Mouse (Mus musculus): Measurements from ENCODE around the gene Cacna1i.
A peak's percentile ranks its signal among the peaks of the same experiment; 100 is the strongest.

The Cacna1i gene

DNA sequence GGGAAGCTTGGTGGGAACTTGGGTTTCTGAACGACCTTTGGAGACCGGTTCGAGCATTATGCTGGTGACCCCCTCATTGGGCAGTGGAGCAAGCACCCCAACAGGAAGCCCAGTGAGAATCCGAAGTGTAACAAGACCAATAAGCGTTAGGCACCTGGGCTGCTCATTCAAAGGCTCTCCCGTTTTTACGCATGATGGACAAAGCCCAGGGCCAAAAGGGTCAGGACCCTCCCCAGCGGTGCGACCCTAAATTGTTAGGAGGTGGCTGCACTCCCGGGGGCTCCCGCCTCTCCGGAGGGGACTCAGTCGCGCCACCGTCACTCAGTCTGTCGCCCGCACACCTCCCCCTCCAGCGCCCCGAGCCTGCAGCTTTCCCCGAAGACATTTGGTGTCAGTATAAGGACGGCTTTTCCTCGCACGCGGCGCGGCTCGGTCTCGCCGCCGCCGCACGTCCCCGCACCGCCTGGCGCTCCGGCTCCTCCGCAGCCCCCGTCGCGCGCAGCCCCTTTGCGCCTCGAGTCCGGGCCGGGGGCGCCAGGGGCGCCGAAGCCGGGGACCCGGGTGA, at the start of gene Cacna1i:
Cacna1i (plus strand) TSS at position 388 of the 565 bp plus-strand sequence.
- no peak for DNase-seq

DNA sequence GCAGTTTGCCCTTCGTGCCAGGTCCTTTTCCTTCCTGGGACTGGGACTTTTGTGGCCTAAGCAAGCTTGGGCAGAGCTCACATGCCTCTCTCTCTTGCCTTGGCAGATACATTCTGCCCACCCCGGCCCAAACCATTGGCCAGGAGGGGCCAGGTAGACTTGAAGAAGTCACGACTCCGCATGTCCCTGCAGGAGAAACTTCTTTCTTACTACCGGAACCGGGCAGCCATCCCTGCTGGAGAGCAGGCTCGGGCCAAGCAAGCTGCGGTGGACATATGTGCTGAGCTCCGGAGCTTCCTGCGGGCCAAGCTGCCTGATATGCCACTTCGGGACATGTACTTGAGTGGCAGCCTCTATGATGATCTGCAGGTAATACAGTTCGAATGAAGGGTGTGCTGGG, 38.9 kb upstream of the Cacna1i start:
- no peak for DNase-seq

DNA sequence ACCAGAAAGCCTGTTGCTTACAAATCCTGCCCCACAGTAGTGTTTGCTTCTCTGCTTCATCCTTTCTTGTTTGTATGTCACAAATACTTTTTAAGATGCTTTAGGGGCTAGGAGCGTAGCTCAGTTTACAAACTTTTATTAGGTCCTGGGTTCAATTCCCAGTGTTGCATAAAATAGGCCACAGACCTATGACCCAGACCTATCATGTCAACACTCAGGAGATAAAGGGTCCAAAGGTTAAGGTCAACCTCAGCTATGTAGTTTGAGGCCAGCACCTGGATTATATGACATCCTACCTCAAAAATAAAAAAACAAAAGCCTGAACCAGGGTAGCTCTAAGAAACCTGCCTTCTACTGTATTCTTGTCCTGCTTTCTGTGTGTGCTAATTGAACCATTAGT, 38.4 kb upstream of the Cacna1i start:
- DNase-seq = no peak

DNA sequence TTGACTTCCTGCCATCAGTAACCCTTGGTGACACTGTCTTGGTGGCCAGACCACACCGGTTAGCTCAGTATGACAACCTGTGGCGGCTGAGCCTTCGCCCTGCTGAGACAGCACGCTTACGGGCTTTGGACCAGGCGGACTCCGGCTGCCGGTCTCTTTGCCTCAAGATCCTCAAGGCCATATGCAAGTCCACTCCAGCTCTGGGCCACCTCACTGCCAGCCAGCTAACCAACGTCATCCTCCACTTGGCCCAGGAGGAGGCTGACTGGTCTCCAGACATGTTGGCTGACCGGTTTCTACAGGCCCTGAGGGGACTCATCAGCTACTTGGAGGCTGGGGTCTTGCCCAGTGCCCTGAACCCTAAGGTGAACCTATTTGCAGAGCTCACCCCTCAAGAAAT, 37.4 kb upstream of the Cacna1i start:
- no peak for DNase-seq

DNA sequence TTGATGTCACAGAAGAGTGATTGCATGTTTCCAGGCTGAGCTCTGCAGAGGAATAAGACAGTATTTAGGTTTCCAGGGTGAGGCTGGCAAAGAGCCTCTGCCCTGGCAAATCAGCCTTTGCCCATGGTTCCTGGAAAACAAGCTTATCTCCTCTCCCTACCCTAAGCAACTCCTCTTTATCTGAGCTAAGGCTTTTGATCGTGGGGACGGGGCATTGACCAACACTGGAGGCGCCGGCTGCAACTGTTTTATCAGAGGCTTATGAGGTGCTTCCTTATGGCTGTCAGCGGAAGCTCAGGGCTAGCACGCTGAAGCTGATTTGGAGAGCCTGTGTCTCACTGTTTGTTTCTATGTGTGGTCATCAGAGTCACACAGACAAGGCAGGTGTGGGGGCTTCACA, 36.5 kb upstream of the Cacna1i start:
- DNase-seq = no peak

DNA sequence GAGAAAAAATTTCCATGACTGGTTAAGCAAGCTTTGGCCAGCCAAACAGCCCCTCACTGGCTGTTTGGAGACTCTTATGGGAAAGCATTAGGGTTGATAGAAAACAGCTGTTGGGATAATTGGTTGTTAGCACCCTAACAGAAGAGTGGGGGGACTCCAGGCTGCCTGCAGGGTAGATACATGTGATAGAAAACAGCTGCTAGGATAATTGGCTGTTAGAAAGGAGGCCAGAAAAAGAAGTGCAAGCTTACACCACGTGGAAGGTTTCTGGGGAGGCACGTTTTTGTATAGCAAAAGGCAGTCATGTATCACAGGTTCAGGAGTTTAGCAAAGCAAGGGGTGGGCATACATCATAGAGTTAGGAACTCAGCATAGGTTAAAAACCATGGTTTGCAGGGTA, 33.5 kb upstream of the Cacna1i start:
- peak; percentile 56 for DNase-seq

DNA sequence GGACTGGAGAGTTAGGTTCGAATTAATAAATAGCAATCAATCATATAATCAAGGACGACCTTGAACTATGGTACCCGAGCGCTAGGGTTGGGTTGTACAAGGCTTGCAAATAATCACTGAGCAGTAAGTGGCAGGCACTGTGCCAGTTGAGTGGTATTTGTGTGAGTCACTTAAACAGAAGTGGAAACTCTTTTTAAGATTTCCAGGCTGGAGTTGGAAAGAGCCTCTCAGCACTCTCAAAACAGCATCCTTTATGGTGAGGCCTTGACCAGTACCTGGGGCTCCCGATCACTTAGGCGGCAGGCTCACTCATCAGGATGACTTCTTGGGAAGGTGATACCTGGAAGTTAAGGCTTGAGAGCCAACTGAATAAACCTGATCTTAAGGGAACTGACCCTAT, 32.8 kb upstream of the Cacna1i start:
- peak; percentile 46 for DNase-seq

DNA sequence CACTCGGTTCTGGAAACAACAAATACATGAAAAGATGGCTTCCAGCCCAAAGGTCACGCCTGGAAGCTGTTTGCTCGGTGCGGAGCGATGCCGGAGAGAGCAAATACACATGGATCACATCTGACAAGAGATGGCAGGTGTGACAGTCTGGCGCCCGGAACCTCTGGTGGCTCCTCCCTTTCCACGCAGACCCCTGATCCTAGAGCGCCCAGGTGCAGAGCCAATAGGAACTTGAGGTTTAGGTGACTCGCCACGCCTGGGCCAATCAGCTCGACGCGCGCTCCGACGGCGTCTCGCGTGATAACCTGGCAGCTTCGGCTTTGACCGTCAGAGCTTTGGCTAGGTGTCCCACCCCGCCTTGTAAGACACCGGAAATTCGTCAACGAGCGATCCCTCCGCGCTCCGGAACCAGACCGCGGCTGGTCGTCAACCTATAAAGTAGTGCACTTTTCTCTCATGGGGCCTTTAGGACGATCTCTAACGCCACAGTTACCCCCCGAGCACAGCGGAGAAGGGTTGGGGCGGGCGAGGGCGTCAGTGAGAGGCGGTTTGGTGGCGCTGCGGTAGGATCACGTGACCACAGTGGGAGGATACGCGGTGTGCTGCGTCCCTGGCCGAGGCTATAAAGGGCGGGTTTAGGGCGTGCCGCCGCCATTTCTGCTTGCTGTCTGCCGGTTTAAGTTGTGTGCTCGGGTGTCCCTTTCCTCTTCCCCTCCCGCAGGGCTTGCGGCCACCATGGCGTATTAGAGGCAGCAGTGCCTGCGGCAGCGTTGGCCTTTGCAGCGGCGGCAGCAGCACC, 32.0 kb upstream of the Cacna1i start, which contains the start of gene Atf4:
Atf4 (plus strand) TSS at position 338 of the 799 bp plus-strand sequence.
- peak; percentile 99 for DNase-seq

DNA sequence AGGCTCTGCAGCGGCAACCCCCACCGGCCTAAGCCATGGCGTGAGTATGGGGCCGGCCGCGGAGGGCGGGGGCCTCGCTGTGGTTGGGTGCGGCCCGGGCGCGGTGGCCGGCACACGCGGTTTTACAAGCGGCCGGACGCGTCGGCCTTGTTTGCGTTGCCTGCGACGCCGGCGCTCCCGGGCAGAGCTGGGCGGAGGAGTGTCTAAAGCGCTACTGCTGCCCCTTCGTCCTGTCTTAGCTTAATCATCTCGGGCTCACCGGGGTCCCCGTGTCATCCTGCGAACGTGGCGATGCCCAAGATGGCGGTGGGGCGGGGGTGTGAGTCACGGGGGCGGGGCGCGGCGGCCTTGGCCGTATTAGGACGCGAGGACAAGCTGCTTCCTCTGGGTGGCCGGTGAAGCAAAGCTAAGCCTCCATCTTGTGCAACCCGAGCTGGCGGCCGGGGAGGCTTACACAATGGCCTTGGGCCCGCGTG, 31.4 kb upstream of the Cacna1i start:
- peak; percentile 90 for DNase-seq

DNA sequence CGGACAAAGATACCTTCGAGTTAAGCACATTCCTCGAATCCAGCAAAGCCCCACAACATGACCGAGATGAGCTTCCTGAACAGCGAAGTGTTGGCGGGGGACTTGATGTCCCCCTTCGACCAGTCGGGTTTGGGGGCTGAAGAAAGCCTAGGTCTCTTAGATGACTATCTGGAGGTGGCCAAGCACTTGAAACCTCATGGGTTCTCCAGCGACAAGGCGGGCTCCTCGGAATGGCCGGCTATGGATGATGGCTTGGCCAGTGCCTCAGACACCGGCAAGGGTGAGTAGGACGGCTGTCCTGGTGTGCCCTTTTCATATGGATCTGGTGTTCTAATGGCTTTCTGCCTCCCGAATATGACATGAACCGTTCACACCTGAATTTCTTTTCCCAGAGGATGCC, 30.8 kb upstream of the Cacna1i start:
- no peak for DNase-seq

DNA sequence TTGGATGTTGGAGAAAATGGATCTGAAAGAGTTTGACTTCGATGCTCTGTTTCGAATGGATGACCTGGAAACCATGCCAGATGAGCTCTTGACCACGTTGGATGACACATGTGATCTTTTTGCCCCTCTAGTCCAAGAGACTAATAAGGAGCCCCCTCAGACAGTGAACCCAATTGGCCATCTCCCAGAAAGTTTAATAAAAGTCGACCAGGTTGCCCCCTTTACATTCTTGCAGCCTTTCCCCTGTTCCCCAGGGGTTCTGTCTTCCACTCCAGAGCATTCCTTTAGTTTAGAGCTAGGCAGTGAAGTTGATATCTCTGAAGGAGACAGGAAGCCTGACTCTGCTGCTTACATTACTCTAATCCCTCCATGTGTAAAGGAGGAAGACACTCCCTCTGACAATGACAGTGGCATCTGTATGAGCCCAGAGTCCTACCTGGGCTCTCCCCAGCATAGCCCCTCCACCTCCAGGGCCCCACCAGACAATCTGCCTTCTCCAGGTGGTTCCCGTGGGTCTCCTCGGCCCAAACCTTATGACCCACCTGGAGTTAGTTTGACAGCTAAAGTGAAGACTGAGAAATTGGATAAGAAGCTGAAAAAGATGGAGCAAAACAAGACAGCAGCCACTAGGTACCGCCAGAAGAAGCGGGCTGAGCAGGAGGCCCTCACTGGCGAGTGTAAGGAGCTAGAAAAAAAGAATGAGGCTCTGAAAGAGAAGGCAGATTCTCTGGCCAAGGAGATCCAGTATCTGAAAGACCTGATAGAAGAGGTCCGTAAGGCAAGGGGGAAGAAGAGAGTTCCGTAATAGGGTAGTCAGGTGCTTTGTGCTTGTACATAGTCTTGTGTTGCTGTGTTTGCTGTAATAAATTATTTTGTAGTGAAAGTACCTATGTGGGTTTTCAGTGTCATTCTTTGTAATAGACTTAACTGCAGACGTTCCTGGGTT, 30.1 kb upstream of the Cacna1i start:
- no peak for DNase-seq

DNA sequence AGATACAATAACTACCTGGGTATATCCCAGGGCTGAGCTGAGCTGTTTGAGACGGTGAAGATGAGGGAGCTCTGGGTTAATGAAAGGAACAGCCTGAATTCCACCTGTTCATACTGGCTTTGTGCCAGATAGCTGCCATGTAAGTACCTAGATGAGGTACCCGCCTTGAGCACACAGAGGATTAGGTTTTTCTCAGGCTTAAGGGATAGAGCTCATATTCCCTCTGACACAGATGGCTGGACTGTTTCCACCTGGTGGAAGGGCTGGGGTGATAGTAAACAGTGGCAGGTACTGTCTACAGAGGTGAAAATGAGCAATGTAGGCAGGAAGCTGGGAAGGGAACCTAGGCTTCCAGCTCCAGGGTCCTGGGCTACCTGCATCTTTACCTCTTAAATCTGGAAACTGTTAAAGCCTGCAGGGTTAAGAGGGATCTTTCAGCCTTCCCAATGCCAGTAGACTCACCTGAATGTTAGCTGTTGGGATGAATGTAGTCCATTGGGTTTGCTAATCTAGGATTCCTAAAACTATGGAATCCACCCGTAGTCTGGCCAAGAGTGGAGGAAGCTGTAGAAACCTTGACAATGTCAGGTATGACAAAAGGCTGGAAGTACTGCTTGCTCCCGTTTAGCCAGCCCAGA, 29.3 kb upstream of the Cacna1i start:
- DNase-seq = no peak

DNA sequence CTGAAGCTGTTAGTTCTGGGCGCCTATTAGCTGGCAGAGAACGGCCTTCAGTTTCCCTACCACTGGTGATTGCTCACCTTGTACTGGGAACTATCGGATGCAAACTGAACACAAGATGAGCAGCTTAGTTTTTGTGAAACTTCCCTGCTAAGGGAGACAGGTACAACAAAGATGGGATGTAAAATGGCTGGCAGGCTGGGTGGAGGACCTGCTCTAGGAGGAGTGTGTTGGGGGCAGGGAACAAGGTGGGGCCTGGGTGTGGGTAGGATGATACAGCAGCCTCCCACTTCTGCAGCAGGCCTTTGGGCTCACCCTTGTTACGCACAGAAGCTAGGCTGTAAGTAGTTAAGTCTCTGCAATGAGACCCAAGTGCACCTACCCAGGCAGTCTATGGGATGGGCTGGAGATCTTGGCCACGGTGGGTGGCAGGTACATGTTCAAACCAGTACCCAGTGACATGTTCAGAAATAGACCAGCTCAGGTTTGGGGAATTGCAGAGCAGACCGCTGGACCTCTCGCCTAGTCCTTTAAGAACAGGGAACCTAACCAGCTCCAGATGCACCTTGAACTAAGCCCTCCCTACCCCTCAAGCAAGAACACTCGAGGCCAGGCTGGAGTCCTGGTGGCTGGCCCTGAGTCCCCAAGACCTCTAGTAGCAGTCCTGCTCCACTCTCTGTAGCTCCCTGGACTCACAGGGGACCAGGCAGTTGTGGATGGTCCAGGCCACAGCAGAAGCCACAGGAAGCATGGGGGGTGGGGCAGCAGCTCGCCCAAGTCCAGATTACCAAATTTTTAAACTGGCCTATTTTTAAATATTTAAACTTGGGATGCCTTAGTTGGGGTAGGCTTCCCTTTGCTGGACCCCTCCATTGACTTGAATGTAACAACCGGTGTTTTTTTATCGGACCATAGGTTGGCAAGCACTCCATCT, 28.5 kb upstream of the Cacna1i start:
- no peak for DNase-seq

DNA sequence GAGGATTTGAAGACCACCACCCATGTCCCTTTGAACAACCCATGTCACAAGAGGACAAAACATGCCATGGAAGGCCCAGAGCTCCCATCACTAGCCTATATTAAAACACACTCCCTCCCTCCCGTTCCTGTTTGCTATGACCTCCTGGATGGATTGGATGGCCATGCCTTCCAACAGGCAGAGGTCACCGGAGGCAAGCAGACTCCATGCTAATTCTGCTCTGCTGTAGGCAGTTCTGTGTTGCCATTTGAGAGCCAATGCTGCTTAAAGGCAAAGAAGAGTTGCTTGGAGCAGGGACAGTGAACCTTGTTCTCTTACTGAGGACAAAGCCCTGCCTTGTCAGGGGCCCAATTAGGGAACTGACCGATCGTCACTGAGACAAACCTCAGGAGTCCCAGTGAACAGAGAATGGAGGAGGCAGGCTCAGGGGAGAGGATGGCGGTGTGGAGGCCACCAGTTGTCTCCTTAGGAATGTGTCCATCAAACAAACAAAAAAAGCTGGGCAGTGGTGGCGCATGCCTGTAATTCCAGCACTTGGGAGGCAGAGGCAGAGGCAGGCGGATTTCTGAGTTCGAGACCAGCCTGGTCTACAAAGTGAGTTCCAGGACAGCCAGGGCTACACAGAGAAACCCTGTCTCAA, 27.5 kb upstream of the Cacna1i start:
- no peak for DNase-seq

DNA sequence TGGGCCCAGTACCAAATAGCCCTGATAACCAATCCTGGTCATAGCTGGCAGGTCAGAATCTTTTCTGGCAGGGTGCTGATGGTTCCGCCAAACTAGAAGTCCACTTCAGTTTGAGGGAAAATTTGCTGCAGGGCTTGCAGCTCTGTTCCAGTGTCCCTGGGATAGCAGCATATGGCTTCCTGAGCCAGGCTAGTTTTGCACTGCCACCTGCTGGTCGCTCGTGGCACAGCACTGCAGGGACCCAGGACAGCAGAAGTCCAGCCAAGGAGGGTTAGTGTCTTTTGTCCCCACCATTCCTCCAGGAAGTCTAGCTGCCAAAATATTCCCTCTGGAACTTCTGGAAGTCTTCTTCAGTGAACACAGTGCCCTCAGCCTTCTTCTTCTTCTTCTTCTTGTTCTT, 26.4 kb upstream of the Cacna1i start:
- DNase-seq = peak; percentile 88

DNA sequence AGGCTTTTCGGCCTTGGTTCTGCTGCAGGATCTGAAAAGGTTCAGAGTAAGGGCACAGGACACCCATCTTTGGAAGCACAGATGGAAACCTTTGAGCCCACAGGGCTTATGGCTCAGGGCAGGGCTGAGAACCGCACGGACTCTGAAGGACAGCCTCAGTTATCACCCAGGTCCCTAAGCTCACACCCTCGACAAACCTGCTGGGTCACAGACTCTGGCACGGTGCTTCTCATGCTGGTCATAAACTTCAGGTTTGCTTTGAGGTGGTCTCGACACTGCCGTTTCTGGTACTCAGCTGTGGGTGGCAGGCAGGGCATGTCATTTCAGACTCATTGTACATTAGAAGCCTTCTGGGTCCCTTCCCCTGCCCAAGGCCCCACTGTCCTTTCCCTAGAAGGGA, 25.9 kb upstream of the Cacna1i start:
- no peak for DNase-seq

DNA sequence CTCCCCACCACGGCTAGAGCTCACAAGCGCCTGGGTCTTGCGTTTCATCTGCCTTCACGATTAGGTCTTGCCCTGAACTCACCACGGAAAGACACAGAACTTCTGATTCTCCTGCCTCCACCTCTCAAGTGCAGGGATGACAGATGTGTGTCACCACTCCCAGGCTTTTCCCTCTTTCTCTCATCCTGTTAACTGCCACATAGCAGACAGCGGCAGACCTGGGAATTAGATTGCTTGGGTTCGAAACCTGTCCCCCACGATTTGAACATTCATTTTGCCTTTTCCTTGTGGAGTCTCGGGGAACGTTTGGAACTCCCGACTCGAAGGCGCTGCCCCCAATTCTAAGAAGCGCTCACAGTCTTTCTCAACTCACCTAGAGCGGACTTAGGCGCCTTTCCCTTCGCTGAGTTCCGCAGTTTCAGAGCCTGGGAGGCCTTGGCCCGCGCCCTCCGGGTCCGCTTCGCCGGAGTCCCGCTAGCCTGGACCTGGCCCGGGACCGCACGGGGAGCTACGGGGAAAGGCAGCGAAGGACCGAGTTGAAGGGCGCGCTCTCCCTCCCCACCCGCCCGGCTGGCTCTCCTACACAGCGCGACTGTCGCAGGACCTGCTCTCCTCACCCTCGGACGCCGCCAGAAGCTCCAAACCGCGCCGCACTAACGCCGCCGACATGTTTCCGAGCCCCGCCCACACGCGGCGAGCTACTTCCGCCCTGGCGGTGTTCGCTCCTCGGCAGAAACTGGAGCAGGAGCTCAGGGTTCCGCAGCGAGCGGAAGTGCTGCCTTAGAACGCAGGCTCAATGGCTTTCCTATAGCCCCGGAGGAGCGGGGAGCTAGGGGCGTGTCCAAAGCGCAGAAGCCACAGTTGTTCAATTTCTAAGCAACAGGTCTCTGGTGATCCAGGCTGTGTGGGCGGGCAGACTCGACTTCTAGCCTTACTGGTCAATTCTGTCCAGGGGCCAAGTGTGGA, 23.1 kb upstream of the Cacna1i start, which contains the start of gene Rps19bp1:
Rps19bp1 (minus strand) TSS at position 706 of the 966 bp plus-strand sequence.
- peak; percentile 92 for DNase-seq

DNA sequence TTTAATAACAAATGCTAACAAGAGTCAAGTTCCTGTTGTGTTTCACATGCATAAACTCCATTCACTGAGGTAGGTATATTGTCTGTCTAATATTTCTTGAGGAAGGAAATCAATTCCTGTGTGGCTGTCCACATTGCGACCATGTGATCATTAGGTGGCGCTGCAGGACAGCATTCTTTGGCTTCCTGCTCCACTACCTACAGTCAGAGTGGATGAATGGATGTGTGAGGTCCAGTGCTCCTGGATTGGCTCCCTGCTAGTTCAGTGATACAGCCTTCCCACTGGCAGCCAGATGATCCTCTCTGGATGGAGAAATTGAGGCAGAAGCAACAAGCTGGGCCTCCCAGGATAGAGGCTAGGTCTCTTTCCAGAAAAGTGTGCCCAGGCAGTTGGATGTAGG, 20.8 kb upstream of the Cacna1i start:
- DNase-seq = peak; percentile 88

DNA sequence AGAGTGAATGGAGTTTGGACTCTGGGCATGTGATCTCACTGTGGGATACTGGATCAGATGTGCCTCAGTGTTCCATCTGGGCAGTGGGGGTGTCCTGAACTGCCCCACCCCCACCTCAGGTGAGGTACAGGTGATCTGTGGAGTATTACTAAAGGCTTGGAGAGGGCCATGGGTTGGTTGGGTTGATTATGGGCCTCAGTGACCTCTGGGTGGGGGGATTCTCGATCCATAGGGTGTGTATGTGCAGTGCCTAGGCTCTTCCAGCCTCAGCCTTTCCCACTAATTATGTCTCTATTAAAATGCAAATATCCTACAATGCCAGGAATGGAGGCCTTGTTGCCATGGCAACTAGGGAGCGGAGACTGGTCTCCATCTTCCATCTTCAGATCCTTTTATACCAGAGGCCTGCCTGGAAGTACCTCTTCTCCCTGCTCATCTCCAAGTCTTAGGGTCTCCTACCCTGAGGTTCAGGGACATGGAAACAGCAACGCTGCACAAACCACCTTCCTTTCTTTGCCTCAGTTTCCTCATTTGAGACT, 15.1 kb upstream of the Cacna1i start:
- DNase-seq = no peak

DNA sequence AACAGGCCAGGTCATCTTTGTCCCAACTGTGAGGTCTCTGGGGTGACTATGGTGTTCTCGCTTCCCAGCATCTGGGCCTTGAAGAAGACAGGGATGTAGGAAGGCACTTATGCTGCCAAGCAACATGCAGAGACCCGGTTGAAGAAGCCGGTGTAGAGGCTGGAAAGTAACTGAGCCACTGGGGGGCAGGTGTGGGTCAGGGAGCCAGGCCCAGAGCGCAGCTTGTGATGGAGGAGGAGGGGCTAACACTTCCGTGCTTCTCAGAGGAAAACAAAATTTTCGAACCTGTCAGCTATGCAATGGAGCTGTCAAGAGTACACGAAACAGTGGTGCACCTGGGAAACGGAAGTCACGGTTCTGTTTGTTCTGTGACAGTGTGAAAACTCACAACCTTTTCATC, 9.9 kb upstream of the Cacna1i start:
- no peak for DNase-seq
